Mouse (Mus musculus) frontal cortex, adult (tissue): ENCODE measurements around the gene Magi2.
A peak's percentile ranks its signal among the peaks of the same experiment; 100 is the strongest.

Experiments
- ATAC-seq: cut with Nextera tagmentation; 2 replicates; pipeline ENCODE4 v1.9.2; 2017; ENCODE audit warnings: mild to moderate bottlenecking, moderate library complexity, mixed read lengths; ENCODE audit not compliant: low TSS enrichment

The Magi2 gene

DNA sequence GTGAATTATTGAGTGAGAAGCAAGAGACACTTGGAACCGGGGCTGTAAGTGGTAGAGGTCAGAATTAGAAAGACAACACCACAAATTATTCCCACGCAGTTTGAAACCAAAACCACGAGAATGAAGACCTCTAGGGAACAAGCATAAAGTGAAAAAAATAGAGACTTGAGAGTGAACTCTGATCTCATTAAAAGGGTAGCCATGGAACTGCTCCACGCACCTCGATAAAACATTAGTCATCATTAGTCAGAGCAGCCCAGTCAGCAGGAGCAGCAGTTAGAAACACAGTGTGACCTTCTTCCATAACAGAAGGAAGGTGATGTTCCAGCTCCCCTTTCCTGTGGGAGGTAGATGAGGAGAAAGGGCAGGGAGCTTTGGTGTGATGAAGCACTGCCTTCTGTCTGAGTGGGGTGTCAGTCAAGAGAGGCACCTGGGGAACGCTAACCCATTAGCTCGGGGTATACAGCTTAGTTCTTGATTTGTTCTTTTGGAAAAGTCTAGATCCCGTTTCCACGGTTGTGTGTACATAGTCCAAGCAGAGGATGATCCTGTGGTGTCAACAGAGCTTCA, 1272.3 kb downstream of the Magi2 start:
- ATAC-seq, result no peak

GRCm38 (mm10) chr5:20508609-20509008, 1281.8 kb downstream of the Magi2 start:
- ATAC-seq, result peak; percentile 46; the same call in 1 of the 2 replicates

DNA sequence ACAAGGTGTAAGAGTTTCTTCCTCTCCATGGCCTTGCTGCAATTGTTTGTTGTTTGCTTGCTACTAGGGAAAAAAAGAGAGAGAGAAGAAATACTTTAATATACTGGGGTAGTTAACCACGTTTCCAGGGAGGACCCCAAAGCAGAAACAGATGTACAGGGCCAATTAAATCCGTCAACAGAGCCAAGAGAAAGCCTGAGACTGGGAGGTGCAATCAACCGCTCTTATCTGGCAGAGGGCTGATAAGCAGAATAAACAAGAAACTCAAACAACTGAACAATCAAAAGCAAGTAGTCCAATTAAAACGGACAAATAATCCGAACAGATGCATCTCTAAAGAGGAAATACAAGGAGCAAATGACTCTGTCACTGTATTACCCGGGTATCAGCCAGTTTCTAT, 1282.8 kb downstream of the Magi2 start:
- no peak for ATAC-seq

- no peak for ATAC-seq
Measured at GRCm38 (mm10) chr5:20512377-20513126, 1285.7 kb downstream of the Magi2 start.

GRCm38 (mm10) chr5:20521639-20522038, 1294.8 kb downstream of the Magi2 start:
- ATAC-seq, result peak; percentile 11; the same call in 1 of the 2 replicates

GRCm38 (mm10) chr5:20522047-20522446, 1295.2 kb downstream of the Magi2 start:
- ATAC-seq, result no peak

GRCm38 (mm10) chr5:20523776-20524175, 1296.9 kb downstream of the Magi2 start:
- ATAC-seq, result peak; percentile 32

- ATAC-seq, result peak; percentile 61
Measured at GRCm38 (mm10) chr5:20526588-20526987, 1299.8 kb downstream of the Magi2 start.

DNA sequence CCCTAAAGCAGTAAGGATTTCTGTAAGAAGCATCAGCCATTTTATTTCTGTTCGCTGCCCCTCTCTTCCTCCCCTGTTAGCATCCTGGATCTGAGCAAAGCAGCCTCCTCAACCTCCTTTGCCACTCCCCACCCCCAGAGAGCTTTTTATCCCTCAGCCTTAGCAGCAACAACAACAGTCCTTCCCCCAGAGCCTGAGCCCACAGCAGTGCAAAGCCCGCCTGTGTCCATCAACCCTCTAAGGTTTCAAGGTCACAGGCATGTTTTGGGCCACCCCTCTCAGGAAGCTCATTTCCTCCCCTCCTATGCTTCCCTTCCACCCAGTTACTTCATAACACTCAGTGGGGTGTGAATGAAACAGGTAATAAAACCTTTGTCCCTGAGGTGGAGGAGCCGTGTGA, 1309.7 kb downstream of the Magi2 start:
- 0 out of 2 replicates have a peak, but pooled peaks have one; percentile 38 for ATAC-seq

GRCm38 (mm10) chr5:20537369-20538022, 1310.7 kb downstream of the Magi2 start:
- peak; percentile 36; the same call in 1 of the 2 replicates for ATAC-seq

DNA sequence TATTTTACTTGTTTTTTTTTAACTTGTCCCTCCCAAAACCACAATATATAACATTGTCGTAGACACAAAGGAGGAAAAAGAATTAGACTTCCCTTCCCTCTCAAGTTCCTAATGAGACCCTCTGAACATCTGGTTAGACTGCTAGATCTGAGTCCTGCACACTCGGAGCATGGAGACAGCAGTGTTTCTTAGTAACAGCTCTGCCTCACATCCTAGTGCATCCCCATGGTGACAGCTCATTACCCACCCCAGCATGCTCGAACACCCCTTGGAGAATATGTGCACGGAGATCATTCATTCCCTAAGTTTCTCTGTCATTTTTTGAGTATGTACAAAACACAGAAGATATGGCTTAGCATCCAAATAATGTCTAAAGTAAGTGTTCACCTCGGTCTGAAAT, 1317.5 kb downstream of the Magi2 start:
- ATAC-seq, result 0 out of 2 replicates have a peak, but pooled peaks have one; percentile 15

- ATAC-seq, result no peak
Measured at GRCm38 (mm10) chr5:20559378-20559777, 1332.5 kb downstream of the Magi2 start.

DNA sequence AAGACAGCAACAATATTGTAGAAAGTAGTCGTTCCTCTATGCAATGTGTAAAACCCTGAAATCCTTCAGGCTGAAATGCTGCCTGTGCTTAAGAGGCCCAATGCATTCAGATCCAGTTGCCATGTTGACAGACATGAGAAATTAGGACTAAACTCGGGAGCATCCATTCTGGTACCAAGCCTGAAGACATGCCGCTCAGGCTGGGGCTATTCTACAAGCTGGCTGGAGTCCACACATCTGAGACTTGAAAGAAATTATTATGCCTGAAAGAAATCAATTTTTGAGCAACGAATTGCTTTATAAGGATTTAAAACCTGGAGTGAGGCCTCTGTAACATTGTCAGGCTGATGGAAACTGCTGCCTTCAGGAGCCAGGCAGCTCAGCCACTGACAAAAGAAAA, 1333.0 kb downstream of the Magi2 start:
- no peak for ATAC-seq

GRCm38 (mm10) chr5:20568421-20568820, 1341.6 kb downstream of the Magi2 start:
- ATAC-seq, result peak; percentile 96

DNA sequence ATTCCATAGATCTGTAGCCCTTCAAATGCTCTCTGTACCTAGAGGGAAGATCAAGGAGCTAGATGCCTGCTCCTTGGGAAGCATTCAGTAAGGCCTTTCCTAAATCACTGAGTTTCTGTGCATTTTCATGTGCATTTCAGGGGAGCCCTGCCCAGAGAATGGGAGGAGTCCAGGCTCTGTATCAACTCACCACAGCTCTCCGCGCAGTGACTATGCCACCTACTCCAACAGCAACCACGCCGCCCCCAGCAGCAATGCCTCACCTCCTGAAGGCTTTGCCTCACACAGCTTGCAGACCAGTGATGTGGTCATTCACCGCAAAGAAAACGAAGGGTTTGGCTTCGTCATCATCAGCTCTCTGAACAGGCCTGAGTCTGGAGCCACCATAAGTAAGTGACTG, 1342.1 kb downstream of the Magi2 start:
- ATAC-seq, result peak; percentile 56

DNA sequence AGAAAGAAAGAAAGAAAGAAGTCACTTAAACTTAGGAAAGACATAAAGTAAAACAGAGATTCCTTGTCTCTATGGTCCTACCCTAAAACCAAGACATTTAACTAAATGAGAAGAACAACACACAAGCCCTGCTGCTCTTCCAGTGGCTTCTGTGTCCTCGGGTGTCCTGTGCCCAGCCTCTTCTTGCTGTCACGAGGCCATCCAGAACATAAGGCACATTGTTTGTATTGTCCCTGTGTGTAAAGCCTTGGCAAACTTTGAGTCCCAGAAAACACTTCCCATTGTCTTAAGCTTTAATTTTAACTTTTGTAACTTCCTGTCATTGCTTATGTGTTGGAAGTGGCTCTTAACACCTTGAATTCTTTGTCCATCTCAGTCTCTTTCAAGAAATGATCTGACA, 1348.0 kb downstream of the Magi2 start:
- no peak for ATAC-seq

- peak; percentile 62 for ATAC-seq
Measured at GRCm38 (mm10) chr5:20575798-20576197, 1349.0 kb downstream of the Magi2 start.

DNA sequence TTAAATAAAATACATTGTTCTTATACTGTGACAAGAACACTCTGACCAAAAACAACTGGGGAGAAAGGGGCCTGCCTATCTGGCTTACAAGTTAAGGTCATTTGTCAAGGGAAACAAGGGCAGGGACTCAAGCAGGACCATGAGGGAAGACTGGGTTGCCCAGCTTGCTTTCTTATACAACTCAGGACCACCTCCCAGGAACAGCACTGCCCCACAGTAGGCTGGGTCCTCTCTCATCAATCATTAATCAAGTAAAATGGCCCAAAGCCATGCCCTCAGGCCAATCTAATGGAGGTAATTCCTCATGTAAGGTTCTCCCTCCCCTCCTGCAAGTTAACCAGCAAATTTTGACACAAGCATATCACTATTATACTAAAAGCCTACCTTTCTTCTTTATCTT, 1349.4 kb downstream of the Magi2 start:
- ATAC-seq, result no peak

DNA sequence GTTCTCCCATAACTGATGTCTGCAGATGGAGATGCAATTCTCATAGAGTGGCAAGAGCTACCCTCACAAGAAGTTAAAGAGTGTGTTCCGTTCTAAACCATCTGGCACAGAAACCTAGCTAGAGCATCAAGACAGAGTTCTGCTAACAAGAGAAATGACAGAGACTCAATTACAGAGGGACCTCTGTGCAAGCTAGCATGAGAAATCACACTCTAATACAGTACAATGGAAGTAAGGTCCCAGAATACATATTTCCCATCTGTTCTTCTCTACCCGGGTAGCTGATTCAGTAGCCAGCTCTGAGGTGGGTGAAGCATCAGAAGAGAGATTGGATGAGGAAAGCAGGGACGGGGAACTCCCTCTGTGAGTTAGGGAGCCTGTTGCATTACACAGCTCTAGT, 1351.8 kb downstream of the Magi2 start:
- ATAC-seq, result peak; percentile 64

DNA sequence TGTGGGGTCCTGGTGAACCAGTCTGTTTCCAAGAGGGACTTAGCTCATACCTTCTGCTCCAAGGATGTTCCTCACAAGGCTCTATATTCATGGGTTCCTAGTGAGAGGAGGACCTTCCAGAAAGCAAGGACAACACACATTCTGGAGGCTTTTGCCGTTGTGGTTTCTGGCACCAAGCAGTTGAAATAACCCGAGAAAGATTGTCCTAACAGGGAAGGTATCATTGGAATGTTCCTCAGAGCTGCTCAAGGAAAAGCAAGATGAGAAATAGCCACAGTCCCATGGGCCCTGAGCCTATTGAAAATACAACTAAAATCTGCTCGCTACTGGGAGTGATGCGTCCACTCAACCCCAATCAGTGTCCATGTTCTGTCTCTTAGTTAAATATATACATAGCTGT, 1353.8 kb downstream of the Magi2 start:
- no peak for ATAC-seq

- ATAC-seq, result peak; percentile 64
Measured at GRCm38 (mm10) chr5:20582995-20583435, 1356.2 kb downstream of the Magi2 start.

GRCm38 (mm10) chr5:20583639-20584038, 1356.8 kb downstream of the Magi2 start:
- no peak; the same call in 1 of the 2 replicates for ATAC-seq

DNA sequence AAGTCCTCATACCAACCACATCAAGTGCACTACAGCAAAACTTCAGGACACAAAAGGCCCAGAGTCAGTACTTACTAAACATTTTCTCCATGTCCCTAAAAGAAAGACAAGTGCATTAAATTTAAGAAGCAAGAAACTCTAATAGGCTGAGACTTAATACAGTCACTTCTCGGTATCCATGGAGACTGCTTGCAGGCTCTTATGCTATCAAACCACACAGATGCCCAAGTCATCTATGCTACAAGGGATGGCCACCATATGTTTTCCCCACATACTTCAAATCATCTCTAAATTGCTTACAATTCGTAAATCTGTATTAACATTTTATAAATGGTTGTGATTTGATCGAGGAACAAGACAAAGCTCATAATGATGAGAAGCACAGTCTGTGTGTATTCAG, 1357.9 kb downstream of the Magi2 start:
- ATAC-seq, result no peak
